Mouse (Mus musculus) hindbrain, embryonic 13.5 days (tissue): ENCODE measurements around the gene Mcpt9. TPM values are rescaled to one million over a fixed set of nuclear protein-coding genes. Genes with fewer than 3 reads are reported as not detected.
"Not testable (repeated sequence)": the region's sequence is repeated elsewhere in the genome, so short reads cannot be mapped to it uniquely, and the experiment has no call there.

Source experiments
- ATAC-seq: fragments of 200-750 bp; cut with Nextera tagmentation; 2 replicates; pipeline ENCODE4 v1.8.0; 2017; ENCODE audit warnings: moderate TSS enrichment; ENCODE audit not compliant: low FRiP score
- H3K27ac ChIP-seq: fragments of 300-500 bp; sonication (generic); 2 replicates; pipeline ENCODE4 v1.5.1; 2015; ENCODE audit warnings: inconsistent platforms, mild to moderate bottlenecking, moderate library complexity
- H3K27me3 ChIP-seq: fragments of 300-500 bp; sonication (generic); 2 replicates; pipeline ENCODE4 v1.6.1; 2015; ENCODE audit warnings: mild to moderate bottlenecking, inconsistent platforms
- H3K36me3 ChIP-seq: fragments of 300-500 bp; sonication (generic); 2 replicates; pipeline ENCODE4 v1.6.1; 2015; ENCODE audit warnings: mild to moderate bottlenecking, inconsistent platforms
- H3K4me1 ChIP-seq: fragments of 300-500 bp; sonication (generic); replicated peaks from 2 replicates; pipeline ENCODE4 v1.6.1; 2015; ENCODE audit warnings: inconsistent platforms
- H3K4me2 ChIP-seq: fragments of 300-500 bp; sonication (generic); 2 replicates; pipeline ENCODE4 v1.6.1; 2015; ENCODE audit warnings: inconsistent platforms, mild to moderate bottlenecking, moderate library complexity
- H3K4me3 ChIP-seq: fragments of 300-500 bp; sonication (generic); 2 replicates; pipeline ENCODE4 v1.5.1; 2015; ENCODE audit warnings: mild to moderate bottlenecking, inconsistent platforms
- H3K9ac ChIP-seq: fragments of 300-500 bp; sonication (generic); 2 replicates; pipeline ENCODE4 v1.6.1; 2015; ENCODE audit warnings: mild to moderate bottlenecking, inconsistent platforms
- H3K9me3 ChIP-seq: fragments of 300-500 bp; sonication (generic); 2 replicates; pipeline ENCODE4 v1.6.1; 2016; ENCODE audit warnings: inconsistent platforms
- WGBS: fragments of 180-500 bp; shearing (Covaris S2); methylation state at CpG from one replicate; pipeline ENCODE4 v1.1.7; 2015; 5-methylcytosine and 5-hydroxymethylcytosine counted together
- polyA plus RNA-seq: library from polyadenylated mRNA; unstranded; fragments of >200 nt; fragmentation: Nextera tagmentation; extraction: Ambion mirVana; gene quantifications from 2 replicates; pipeline ENCODE4 v1.2.1, GENCODE M21; 2015

Gene Mcpt9
- polyA plus RNA-seq: not detected in 2 replicates

- WGBS: 79% methylated on average over 3 of the region's 3 CpGs
- ATAC-seq, H3K9me3 ChIP-seq, H3K4me1 ChIP-seq, H3K27ac ChIP-seq, H3K4me3 ChIP-seq, H3K27me3 ChIP-seq, H3K4me2 ChIP-seq, H3K9ac ChIP-seq, H3K36me3 ChIP-seq: not testable (repeated sequence)
Observed at GRCm38 (mm10) chr14:56030395-56030794, at the start of gene Mcpt9. TSS of gene Mcpt9 (minus strand) at chr14:56030495.

GRCm38 (mm10) chr14:56062213-56062612 lies 31.9 kb upstream of the Mcpt9 start, which contains the start of gene Mcpt4:
TSS of gene Mcpt4 (minus strand) at chr14:56062313.
- not testable (repeated sequence) for H3K4me1 ChIP-seq

DNA sequence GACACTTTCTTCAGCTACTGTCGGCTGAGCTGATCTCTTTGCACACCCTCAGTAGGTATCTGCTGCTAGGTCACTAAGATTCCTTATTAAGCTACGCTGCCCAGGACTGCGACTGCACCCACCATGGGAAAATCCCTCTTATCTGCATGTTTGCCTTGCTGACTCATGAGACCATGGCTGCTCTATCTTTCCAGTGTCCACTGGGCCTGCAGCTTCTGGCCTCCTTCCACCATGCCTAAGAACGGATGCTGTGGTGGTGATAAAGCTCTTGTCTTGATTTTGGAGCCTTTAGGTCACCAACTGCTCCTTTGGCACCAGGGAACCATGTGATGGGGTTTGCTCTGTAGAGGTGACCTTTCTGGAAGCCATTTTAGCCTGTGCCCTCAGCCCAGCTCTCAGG lies 27.4 kb upstream of the Mcpt9 start:
- Histone ChIP-seq H3K27ac (no peak overlapping the region), H3K9me3 (no peaks in the 10 kb centered on the region), H3K9ac (no peak overlapping the region), H3K4me3 (no peak overlapping the region), H3K36me3 (no peaks in the 10 kb centered on the region), H3K4me1 (no peaks in the 10 kb centered on the region), H3K27me3 (no peaks in the 10 kb centered on the region), H3K4me2 (no peak overlapping the region)
- no peak for ATAC-seq
- 89% methylated on average over 4 of the region's 4 CpGs for WGBS

More at GRCm38 (mm10) chr14:56062213-56062612, 31.9 kb upstream of the Mcpt9 start, which contains the start of gene Mcpt4:
- not testable (repeated sequence) for H3K36me3 ChIP-seq, H3K4me3 ChIP-seq, ATAC-seq, H3K9me3 ChIP-seq, H3K9ac ChIP-seq, H3K4me2 ChIP-seq, H3K27ac ChIP-seq, H3K27me3 ChIP-seq
- 77% methylated on average over 3 of the region's 3 CpGs for WGBS

- Histone ChIP-seq H3K4me1 (no peaks in the 10 kb centered on the region), H3K27me3 (no peaks in the 10 kb centered on the region), H3K4me2 (no peak overlapping the region), H3K9ac (no peak overlapping the region), H3K27ac (no peak overlapping the region), H3K9me3 (no peaks in the 10 kb centered on the region), H3K4me3 (no peak overlapping the region), H3K36me3 (no peaks in the 10 kb centered on the region)
- no peak for ATAC-seq
- 87% methylated on average over 3 of the region's 3 CpGs for WGBS
Observed at GRCm38 (mm10) chr14:56055408-56055807, 25.1 kb upstream of the Mcpt9 start.

- not testable (repeated sequence) for H3K4me1 ChIP-seq, ATAC-seq, H3K36me3 ChIP-seq, H3K27ac ChIP-seq, H3K4me3 ChIP-seq, H3K27me3 ChIP-seq, H3K4me2 ChIP-seq, H3K9ac ChIP-seq, H3K9me3 ChIP-seq
- WGBS: 88% methylated on average over 1 of the region's 1 CpGs
Observed at GRCm38 (mm10) chr14:56041792-56042191, 11.5 kb upstream of the Mcpt9 start, which contains the start of gene Mcpt2. TSS of gene Mcpt2 (plus strand) at chr14:56042041.

GRCm38 (mm10) chr14:56034433-56034832 lies 4.1 kb upstream of the Mcpt9 start:
- H3K4me2 ChIP-seq: no peak overlapping the region
- H3K4me1 ChIP-seq: no peaks in the 10 kb centered on the region
- no peak overlapping the region for H3K9ac ChIP-seq
- WGBS: 81% methylated on average over 2 of the region's 2 CpGs
- no peaks in the 10 kb centered on the region for H3K36me3 ChIP-seq
- no peak overlapping the region for H3K4me3 ChIP-seq
- H3K27me3 ChIP-seq: no peaks in the 10 kb centered on the region
- no peak overlapping the region for H3K27ac ChIP-seq
- ATAC-seq: no peak
- H3K9me3 ChIP-seq: no peaks in the 10 kb centered on the region

- H3K27ac ChIP-seq, ATAC-seq, H3K4me1 ChIP-seq, H3K9me3 ChIP-seq, H3K4me3 ChIP-seq, H3K36me3 ChIP-seq, H3K27me3 ChIP-seq, H3K9ac ChIP-seq, H3K4me2 ChIP-seq: not testable (repeated sequence)
- WGBS: 94% methylated on average over 4 of the region's 4 CpGs
Observed at GRCm38 (mm10) chr14:56021305-56021704, 9.0 kb downstream of the Mcpt9 start.

DNA sequence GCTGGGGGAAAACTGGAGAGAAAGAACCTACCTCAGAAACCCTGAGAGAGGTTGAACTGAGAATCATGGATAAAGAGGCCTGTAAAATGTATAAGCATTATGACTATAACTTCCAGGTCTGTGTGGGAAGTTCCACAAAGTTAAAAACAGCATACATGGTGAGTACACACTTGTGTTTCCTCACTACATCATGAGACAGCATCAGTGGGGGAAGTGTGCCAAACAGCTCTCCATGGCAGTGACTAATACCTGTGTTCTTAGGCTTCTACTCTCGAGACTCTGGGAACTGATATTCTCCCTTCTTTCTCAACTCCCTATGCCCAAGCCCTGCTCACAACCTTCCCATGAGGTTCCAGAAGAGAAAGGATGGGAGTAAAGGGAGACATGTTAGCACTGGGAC lies 10.8 kb downstream of the Mcpt9 start:
- Histone ChIP-seq H3K4me2 (no peak overlapping the region), H3K27ac (no peak overlapping the region), H3K27me3 (no peaks in the 10 kb centered on the region), H3K4me3 (no peak overlapping the region), H3K9me3 (no peaks in the 10 kb centered on the region), H3K9ac (no peak overlapping the region), H3K4me1 (no peaks in the 10 kb centered on the region), H3K36me3 (no peaks in the 10 kb centered on the region)
- WGBS: 67% methylated on average over 1 of the region's 1 CpGs
- no peak for ATAC-seq

- not testable (repeated sequence) for H3K4me2 ChIP-seq, H3K9ac ChIP-seq, H3K4me3 ChIP-seq, ATAC-seq, H3K27me3 ChIP-seq, H3K9me3 ChIP-seq, H3K36me3 ChIP-seq, H3K27ac ChIP-seq, H3K4me1 ChIP-seq
- WGBS: 82% methylated on average over 3 of the region's 3 CpGs
Observed at GRCm38 (mm10) chr14:56017671-56018070, 12.6 kb downstream of the Mcpt9 start, which contains the start of gene Mcpt1. TSS of gene Mcpt1 (plus strand) at chr14:56017971.

- H3K4me3 ChIP-seq: no peak overlapping the region
- no peaks in the 10 kb centered on the region for H3K27me3 ChIP-seq
- no peak overlapping the region for H3K27ac ChIP-seq
- H3K4me2 ChIP-seq: no peak overlapping the region
- H3K9ac ChIP-seq: no peak overlapping the region
- WGBS: 92% methylated on average over 2 of the region's 2 CpGs
- no peaks in the 10 kb centered on the region for H3K9me3 ChIP-seq
- H3K4me1 ChIP-seq: no peaks in the 10 kb centered on the region
- no peaks in the 10 kb centered on the region for H3K36me3 ChIP-seq
- no peak for ATAC-seq
Observed at GRCm38 (mm10) chr14:56013924-56014323, 16.4 kb downstream of the Mcpt9 start.

GRCm38 (mm10) chr14:56013147-56013546 lies 17.1 kb downstream of the Mcpt9 start:
- Histone ChIP-seq H3K9me3 (no peaks in the 10 kb centered on the region), H3K36me3 (no peaks in the 10 kb centered on the region), H3K27me3 (no peaks in the 10 kb centered on the region), H3K4me1 (no peaks in the 10 kb centered on the region), H3K27ac (no peak overlapping the region), H3K4me2 (no peak overlapping the region), H3K9ac (no peak overlapping the region), H3K4me3 (no peak overlapping the region)
- 79% methylated on average over 3 of the region's 3 CpGs for WGBS
- ATAC-seq: no peak

DNA sequence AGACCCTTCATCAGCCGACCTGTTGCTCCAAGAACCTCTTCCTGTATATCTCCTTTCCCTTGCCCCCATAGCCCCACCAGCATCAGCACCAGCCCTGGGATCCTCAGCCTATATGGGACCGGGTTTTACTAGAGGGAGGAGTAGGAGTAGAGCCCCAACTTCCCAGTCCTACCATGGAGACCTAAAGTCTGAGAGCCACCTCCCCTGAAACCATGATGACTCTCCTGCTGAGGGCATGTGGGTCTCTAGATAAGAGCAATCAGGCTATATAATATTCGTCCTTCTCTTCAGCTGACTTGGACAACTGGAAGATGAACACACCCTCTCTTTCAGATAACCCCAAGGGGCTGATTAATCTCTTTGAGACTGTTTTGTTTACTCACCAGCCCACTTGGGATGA lies 42.8 kb downstream of the Mcpt9 start:
- WGBS: 100% methylated on average over 2 of the region's 3 CpGs
- H3K9ac ChIP-seq, H3K27ac ChIP-seq, ATAC-seq, H3K36me3 ChIP-seq, H3K4me2 ChIP-seq, H3K4me3 ChIP-seq, H3K4me1 ChIP-seq, H3K9me3 ChIP-seq, H3K27me3 ChIP-seq: not testable (repeated sequence)
